Mouse (Mus musculus) small intestine, adult 2 months (tissue): ENCODE data around the gene Dnmt3a. TPM values are rescaled to one million over a fixed set of nuclear protein-coding genes. Genes with fewer than 3 reads are reported as not detected.

Experiments
- H3K27ac ChIP-seq: fragments of 200-500 bp; 2 replicates; pipeline ENCODE4 v1.5.1; 2012; ENCODE audit warnings: low read depth, low read length, control low read depth, inconsistent platforms; ENCODE audit not compliant: insufficient read depth
- H3K27me3 ChIP-seq: fragments of 200-500 bp; 2 replicates; pipeline ENCODE4 v1.6.1; 2012; ENCODE audit warnings: mild to moderate bottlenecking, moderate library complexity, low read length, inconsistent platforms; ENCODE audit not compliant: control insufficient read depth, insufficient read depth
- H3K36me3 ChIP-seq: fragments of 200-500 bp; 2 replicates; pipeline ENCODE4 v1.6.1; 2012; ENCODE audit warnings: mild to moderate bottlenecking, low read length, control low read depth, inconsistent platforms; ENCODE audit not compliant: control insufficient read depth, insufficient read depth
- H3K4me1 ChIP-seq: fragments of 200-500 bp; 2 replicates; pipeline ENCODE4 v1.6.1; 2012; ENCODE audit warnings: low read length, inconsistent platforms, mixed read lengths; ENCODE audit not compliant: control insufficient read depth, insufficient read depth, insufficient read length
- H3K4me3 ChIP-seq: fragments of 200-500 bp; 2 replicates; pipeline ENCODE4 v1.5.1; 2012; ENCODE audit warnings: low read depth, mild to moderate bottlenecking, control low read depth, inconsistent platforms, low read length, moderate library complexity
- CTCF ChIP-seq: fragments of 200-500 bp; IDR thresholded peaks from 2 replicates; pipeline ENCODE4 v1.5.1; 2012; ENCODE audit warnings: low read depth, mild to moderate bottlenecking, control low read depth, inconsistent platforms, low read length, moderate library complexity, mixed read lengths; ENCODE audit not compliant: insufficient replicate concordance, insufficient read length; ENCODE audit errors: extremely low read depth
- POLR2A ChIP-seq: fragments of 200-500 bp; IDR thresholded peaks from 2 replicates; pipeline ENCODE4 v1.6.1; 2012; ENCODE audit warnings: low read depth, mild to moderate bottlenecking, control low read depth, inconsistent platforms, low read length, moderate library complexity
- WGBS: fragments of 180-500 bp; shearing (Covaris S2); methylation state at CpG from one replicate; pipeline ENCODE4 v1.1.7; 2018; 5-methylcytosine and 5-hydroxymethylcytosine counted together
- polyA plus RNA-seq: library from polyadenylated mRNA; depleted of rRNA; stranded (reverse); fragments of >200 nt; gene quantifications from 2 replicates; pipeline ENCODE4 v1.2.3, GENCODE M21; 2012

The Dnmt3a gene
- polyA plus RNA-seq, 1 experiment: 10.2 TPM

DNA sequence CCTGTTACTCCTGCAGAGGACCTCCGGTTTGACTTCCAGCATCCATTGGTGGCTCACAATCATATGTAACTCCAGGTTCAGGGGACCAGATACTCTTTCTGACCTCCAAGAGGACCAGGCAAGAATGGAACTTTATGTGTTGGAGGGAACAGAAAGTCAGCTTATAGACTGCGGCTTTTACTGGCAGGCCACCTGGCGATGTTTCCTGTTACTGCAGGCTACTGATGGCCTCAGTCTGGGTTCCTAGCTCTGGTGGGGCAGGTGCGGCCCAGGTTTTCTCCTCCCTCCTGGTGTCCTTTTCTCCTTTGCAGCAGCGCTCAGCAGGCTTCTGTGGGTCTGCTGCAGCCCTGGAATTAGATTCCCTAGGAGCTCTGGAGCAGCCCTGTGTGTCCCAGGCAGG lies 46.7 kb downstream of the Dnmt3a start:
- Histone ChIP-seq H3K27me3 (no peaks in the 10 kb centered on the region), H3K36me3 (peaks cover 28% of the 10 kb centered on the region), H3K4me1 (peaks cover 8% of the 10 kb centered on the region), H3K4me3 (no peak overlapping the region), H3K27ac (no peak overlapping the region)
- TF ChIP-seq CTCF (peak; percentile 29; the same call in 1 of the 2 replicates), POLR2A (no peak)
- WGBS: 69% methylated on average over 5 of the region's 5 CpGs

DNA sequence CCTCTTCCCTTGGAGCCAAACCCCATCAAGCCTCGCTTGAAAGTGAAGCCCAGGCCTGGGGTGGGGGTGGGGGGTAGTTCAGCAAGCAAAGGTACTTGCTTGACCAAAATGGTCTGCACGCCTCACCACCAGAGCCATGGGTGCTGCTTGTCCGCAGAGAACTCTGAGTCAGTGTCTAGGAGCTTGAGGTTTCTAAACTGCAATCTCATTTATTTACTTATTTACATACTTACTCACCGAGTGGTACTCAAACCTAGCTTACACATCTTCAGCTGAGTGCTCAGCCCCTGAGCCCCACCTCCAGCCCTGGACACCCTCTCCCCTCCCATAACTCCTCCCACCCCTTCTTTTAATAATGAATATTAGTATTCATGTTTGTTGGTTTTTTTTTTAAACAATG lies 48.6 kb downstream of the Dnmt3a start:
- 70% methylated on average over 4 of the region's 4 CpGs for WGBS
- Histone ChIP-seq H3K4me3 (no peak overlapping the region), H3K4me1 (peaks cover 10% of the 10 kb centered on the region), H3K27ac (no peak overlapping the region), H3K36me3 (peaks cover 24% of the 10 kb centered on the region), H3K27me3 (no peaks in the 10 kb centered on the region)
- no peak for TF ChIP-seq POLR2A
- no peak for TF ChIP-seq CTCF

DNA sequence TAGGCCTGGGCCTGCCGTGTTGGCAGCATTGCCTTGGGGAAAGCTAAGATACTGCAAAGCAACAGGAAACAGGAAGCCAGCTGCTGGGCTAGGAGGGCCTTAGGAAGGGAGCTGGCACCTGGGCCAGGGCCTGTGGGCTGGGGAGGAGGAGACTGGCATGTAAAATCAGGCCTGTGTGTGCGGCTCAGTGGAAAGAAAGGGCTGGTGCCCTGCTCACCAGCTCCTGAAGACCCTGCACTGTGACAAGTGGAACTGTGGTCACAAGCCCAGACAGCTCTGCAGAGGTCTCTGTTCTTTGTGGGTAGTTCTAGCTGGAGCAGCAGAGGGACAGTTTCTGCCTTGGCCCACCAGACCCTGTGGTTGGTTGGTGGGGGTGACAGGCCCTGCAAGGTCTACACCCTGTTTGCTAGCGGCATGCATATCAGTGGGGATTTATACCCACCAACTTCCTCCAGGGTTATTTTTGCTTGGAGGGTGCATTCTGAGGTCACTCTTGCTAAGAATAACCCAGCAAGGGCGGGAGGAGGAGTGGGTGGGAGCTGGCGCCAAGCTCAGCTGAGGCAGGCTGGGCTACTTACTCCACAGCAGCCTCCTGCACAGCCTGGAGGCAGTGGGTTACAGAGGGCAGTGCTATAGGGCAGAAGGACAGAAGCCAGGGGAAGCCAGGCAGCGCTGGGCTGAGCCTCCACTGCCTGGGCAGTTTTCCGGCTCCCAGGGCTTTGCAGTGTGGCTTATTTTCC lies 50.1 kb downstream of the Dnmt3a start:
- H3K27ac ChIP-seq: peak overlapping the region; percentile 65
- H3K4me1 ChIP-seq: peaks cover 17% of the 10 kb centered on the region
- H3K36me3 ChIP-seq: peaks cover 14% of the 10 kb centered on the region
- no peak overlapping the region for H3K4me3 ChIP-seq
- H3K27me3 ChIP-seq: no peaks in the 10 kb centered on the region
- no peak for TF ChIP-seq POLR2A
- no peak for TF ChIP-seq CTCF
- 60% methylated on average over 7 of the region's 7 CpGs for WGBS

GRCm38 (mm10) chr12:3856748-3857147 lies 50.9 kb downstream of the Dnmt3a start:
- Histone ChIP-seq H3K27me3 (no peaks in the 10 kb centered on the region), H3K4me1 (peaks cover 17% of the 10 kb centered on the region), H3K27ac (no peak overlapping the region; the same call in 1 of the 2 replicates), H3K36me3 (peaks cover 10% of the 10 kb centered on the region; the same call in 1 of the 2 replicates), H3K4me3 (no peak overlapping the region)
- TF ChIP-seq CTCF (no peak), POLR2A (no peak)
- WGBS: 68% methylated on average over 2 of the region's 2 CpGs

GRCm38 (mm10) chr12:3857231-3857630 lies 51.4 kb downstream of the Dnmt3a start:
- TF ChIP-seq CTCF (no peak), POLR2A (no peak)
- H3K36me3 ChIP-seq: peaks cover 13% of the 10 kb centered on the region; the same call in 1 of the 2 replicates
- H3K27me3 ChIP-seq: no peaks in the 10 kb centered on the region
- WGBS: 83% methylated on average over 3 of the region's 3 CpGs
- peaks cover 17% of the 10 kb centered on the region for H3K4me1 ChIP-seq
- H3K27ac ChIP-seq: no peak overlapping the region
- no peak overlapping the region for H3K4me3 ChIP-seq

DNA sequence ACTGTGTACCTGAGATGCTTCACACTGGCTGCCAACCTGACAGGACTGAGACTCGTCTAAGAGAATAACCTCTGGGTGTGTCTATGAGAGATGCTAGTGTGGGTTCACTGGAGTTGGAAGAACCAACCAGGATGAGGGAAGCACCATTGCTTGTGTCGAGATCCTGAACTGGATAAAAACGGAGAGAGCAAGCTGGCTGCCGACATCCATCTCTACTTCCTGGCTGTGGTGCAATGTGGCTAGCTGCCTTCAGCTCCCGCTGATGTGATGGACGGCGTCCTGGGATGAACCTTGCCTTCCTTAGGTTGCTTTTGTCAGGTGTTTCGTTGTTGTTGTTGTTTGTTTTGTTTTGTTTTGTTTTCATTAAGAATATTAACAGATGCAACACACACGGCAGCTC lies 52.0 kb downstream of the Dnmt3a start:
- Histone ChIP-seq H3K36me3 (peaks cover 9% of the 10 kb centered on the region; the same call in 1 of the 2 replicates), H3K4me1 (peaks cover 17% of the 10 kb centered on the region), H3K27me3 (no peaks in the 10 kb centered on the region), H3K27ac (no peak overlapping the region), H3K4me3 (no peak overlapping the region)
- 81% methylated on average over 9 of the region's 9 CpGs for WGBS
- TF ChIP-seq CTCF (no peak), POLR2A (no peak)

GRCm38 (mm10) chr12:3858754-3859153 lies 52.9 kb downstream of the Dnmt3a start:
- WGBS: 93% methylated on average over 4 of the region's 4 CpGs
- H3K27me3 ChIP-seq: no peaks in the 10 kb centered on the region
- TF ChIP-seq CTCF (no peak), POLR2A (no peak)
- peaks cover 6% of the 10 kb centered on the region; the same call in 1 of the 2 replicates for H3K36me3 ChIP-seq
- no peak overlapping the region for H3K27ac ChIP-seq
- no peak overlapping the region for H3K4me3 ChIP-seq
- peaks cover 17% of the 10 kb centered on the region for H3K4me1 ChIP-seq

- TF ChIP-seq CTCF: no peak
- TF ChIP-seq POLR2A: no peak
- Histone ChIP-seq H3K4me1 (peaks cover 17% of the 10 kb centered on the region), H3K4me3 (no peak overlapping the region), H3K27me3 (no peaks in the 10 kb centered on the region), H3K27ac (no peak overlapping the region), H3K36me3 (peaks cover 5% of the 10 kb centered on the region; the same call in 1 of the 2 replicates)
- 52% methylated on average over 3 of the region's 3 CpGs for WGBS
These were observed 53.7 kb downstream of the Dnmt3a start for GRCm38 (mm10) chr12:3859545-3859944.
